Mouse (Mus musculus): ENCODE measurements around the gene Gm11214.

GRCm38 (mm10) chr4:63706279-63706971, 43.2 kb upstream of the Gm11214 start:
- TF ChIP-seq POLR2A (IDR thresholded peaks at IDR 0.05; ENCODE audit: low read depth, low read length) (no peak), CTCF (IDR thresholded peaks at IDR 0.05; ENCODE audit: borderline replicate concordance, insufficient read depth, low read length) (no peak)

All from embryonic fibroblast, embryonic 13.5 days (primary cell).